Mouse (Mus musculus) cerebellum, adult 11 months (tissue): ENCODE results near the gene Rfx7.
"Not testable (repeated sequence)": the region's sequence is repeated elsewhere in the genome, so short reads cannot be mapped to it uniquely, and the experiment has no call there.

Experiments used
- DNase-seq: peaks from one replicate; pipeline ENCODE4 v3.0.0; 2022

Rfx7 gene

GRCm38 (mm10) chr9:72666352-72667021 is 134.4 kb downstream of the Rfx7 start:
- DNase-seq, result not testable (repeated sequence)

GRCm38 (mm10) chr9:72667126-72667525 is 135.1 kb downstream of the Rfx7 start:
- DNase-seq, result no peak

GRCm38 (mm10) chr9:72669383-72669782 is 137.3 kb downstream of the Rfx7 start:
- DNase-seq, result no peak

- DNase-seq, result peak; percentile 75
These were observed 140.3 kb downstream of the Rfx7 start for GRCm38 (mm10) chr9:72672361-72672760.
